Mouse (Mus musculus) lung, postnatal 0 days (tissue): ENCODE measurements around the gene Olfr323. TPM values are rescaled to one million over a fixed set of nuclear protein-coding genes. Genes with fewer than 3 reads are reported as not detected.

ENCODE experiments used
- ATAC-seq: fragments of 200-750 bp; cut with Nextera tagmentation; 2 replicates; pipeline ENCODE4 v1.8.0; 2017; ENCODE audit warnings: moderate library complexity
- DNase-seq: peaks from one replicate; pipeline ENCODE4 v3.0.0-alpha.2; 2016; ENCODE audit warnings: low spot score
- H3K27ac ChIP-seq: fragments of 300-500 bp; sonication (generic); 2 replicates; pipeline ENCODE4 v1.5.1; 2014; ENCODE audit warnings: antibody characterized with exemption, mild to moderate bottlenecking, low read length, mixed read lengths
- H3K27me3 ChIP-seq: fragments of 300-500 bp; sonication (generic); replicated peaks from 2 replicates; pipeline ENCODE4 v1.6.1; 2014; ENCODE audit warnings: low read length, mixed read lengths; ENCODE audit not compliant: insufficient read depth
- H3K36me3 ChIP-seq: fragments of 300-500 bp; sonication (generic); 2 replicates; pipeline ENCODE4 v1.6.1; 2014; ENCODE audit warnings: low read length, mixed read lengths; ENCODE audit not compliant: insufficient read depth
- H3K4me1 ChIP-seq: fragments of 300-500 bp; sonication (generic); 2 replicates; pipeline ENCODE4 v1.6.1; 2014; ENCODE audit warnings: antibody characterized with exemption, low read depth, low read length, mixed read lengths; ENCODE audit not compliant: insufficient read depth
- H3K4me2 ChIP-seq: fragments of 300-500 bp; sonication (generic); replicated peaks from 2 replicates; pipeline ENCODE4 v1.6.1; 2014; ENCODE audit warnings: low read depth, mild to moderate bottlenecking, low read length, moderate library complexity, mixed read lengths
- H3K4me3 ChIP-seq: fragments of 300-500 bp; sonication (generic); 2 replicates; pipeline ENCODE4 v1.5.1; 2014; ENCODE audit warnings: low read depth, low read length
- H3K9ac ChIP-seq: fragments of 300-500 bp; sonication (generic); replicated peaks from 2 replicates; pipeline ENCODE4 v1.6.1; 2014; ENCODE audit warnings: low read depth, mild to moderate bottlenecking
- H3K9me3 ChIP-seq: fragments of 300-500 bp; sonication (generic); 2 replicates; pipeline ENCODE4 v1.6.1; 2016; ENCODE audit warnings: low read length, mixed read lengths
- CTCF ChIP-seq: IDR thresholded peaks from 2 replicates; pipeline ENCODE4 v1.5.1; 2016; ENCODE audit warnings: antibody characterized with exemption, mild to moderate bottlenecking
- EP300 ChIP-seq: IDR thresholded peaks from 2 replicates; pipeline ENCODE4 v1.6.1; 2016; ENCODE audit warnings: antibody characterized with exemption, mild to moderate bottlenecking, control low read depth
- WGBS: fragments of 180-500 bp; shearing (Covaris S2); extraction: QIAGEN DNeasy Blood & Tissue Kit; methylation state at CpG from one replicate; pipeline ENCODE4 v1.1.7; 2014; 5-methylcytosine and 5-hydroxymethylcytosine counted together
- polyA plus RNA-seq: library from polyadenylated mRNA; unstranded; fragments of >200 nt; fragmentation: Nextera tagmentation; extraction: Ambion mirVana; gene quantifications from 2 replicates; pipeline ENCODE4 v1.2.1, GENCODE M21; 2015

The Olfr323 gene
- polyA plus RNA-seq, 1 experiment from 2014 or later = not detected

DNA sequence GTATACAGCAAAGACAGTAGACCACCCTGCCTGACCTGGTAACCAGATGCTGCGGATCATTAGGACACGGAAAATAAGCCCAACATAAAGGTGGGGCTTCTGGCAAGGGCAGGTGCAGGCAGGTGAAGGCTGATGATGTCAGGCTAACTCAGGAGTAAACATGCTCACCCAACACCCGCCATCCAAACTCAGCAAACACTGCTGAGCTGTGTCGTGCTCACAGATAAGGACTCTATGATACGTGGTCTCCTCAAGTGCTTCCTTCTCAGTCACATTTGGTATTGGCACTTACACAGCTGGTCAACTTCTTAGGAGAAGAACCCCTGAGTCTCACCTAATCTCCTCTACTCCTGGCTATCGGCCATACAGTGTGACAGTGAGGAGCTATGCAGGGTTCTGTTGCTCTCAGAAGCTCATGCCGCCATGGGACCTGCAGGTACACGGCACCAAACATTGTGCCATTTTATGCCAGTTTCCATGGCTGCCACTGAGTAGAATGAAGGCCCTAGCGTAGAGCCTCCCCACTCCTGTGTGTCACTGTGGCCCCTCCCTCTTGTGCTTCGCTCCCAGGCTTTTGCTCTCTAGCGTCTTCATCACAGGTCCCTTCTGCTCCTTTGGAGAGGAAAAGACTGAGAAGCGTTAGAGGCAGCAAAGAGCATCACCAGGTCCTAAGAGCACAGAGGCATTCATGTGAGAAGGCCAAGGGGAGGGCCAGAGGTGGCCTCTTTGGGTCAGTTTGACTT, 24.0 kb downstream of the Olfr323 start:
- 70% methylated on average over 12 of the region's 12 CpGs for WGBS
- Histone ChIP-seq H3K4me2 (no peak overlapping the region), H3K9ac (no peak overlapping the region), H3K36me3 (no peaks in the 10 kb centered on the region), H3K27me3 (no peaks in the 10 kb centered on the region), H3K9me3 (no peaks in the 10 kb centered on the region), H3K4me1 (no peaks in the 10 kb centered on the region), H3K27ac (no peak overlapping the region), H3K4me3 (no peak overlapping the region)
- TF ChIP-seq EP300 = no peak
- no peak for TF ChIP-seq CTCF
- ATAC-seq (no peak), DNase-seq (no peak)

- no peak for DNase-seq
- no peak for ATAC-seq
- TF ChIP-seq CTCF (no peak), EP300 (no peak)
- H3K27me3 ChIP-seq = no peaks in the 10 kb centered on the region
- no peak overlapping the region for H3K9ac ChIP-seq
- H3K4me3 ChIP-seq = no peak overlapping the region
- H3K4me1 ChIP-seq = no peaks in the 10 kb centered on the region
- H3K27ac ChIP-seq = no peak overlapping the region
- H3K9me3 ChIP-seq = no peaks in the 10 kb centered on the region
- H3K4me2 ChIP-seq = no peak overlapping the region
- WGBS = 43% methylated on average over 3 of the region's 3 CpGs
- H3K36me3 ChIP-seq = no peaks in the 10 kb centered on the region
These were observed 25.1 kb downstream of the Olfr323 start for GRCm38 (mm10) chr11:58605228-58605627.

GRCm38 (mm10) chr11:58604688-58605087, 25.6 kb downstream of the Olfr323 start:
- Histone ChIP-seq H3K4me1 (no peaks in the 10 kb centered on the region), H3K4me3 (no peak overlapping the region), H3K27ac (no peak overlapping the region), H3K4me2 (no peak overlapping the region), H3K9me3 (no peaks in the 10 kb centered on the region), H3K9ac (no peak overlapping the region), H3K27me3 (no peaks in the 10 kb centered on the region), H3K36me3 (no peaks in the 10 kb centered on the region)
- WGBS = 30% methylated on average over 2 of the region's 2 CpGs
- TF ChIP-seq EP300 (no peak), CTCF (no peak)
- DNase-seq (no peak), ATAC-seq (no peak)

DNA sequence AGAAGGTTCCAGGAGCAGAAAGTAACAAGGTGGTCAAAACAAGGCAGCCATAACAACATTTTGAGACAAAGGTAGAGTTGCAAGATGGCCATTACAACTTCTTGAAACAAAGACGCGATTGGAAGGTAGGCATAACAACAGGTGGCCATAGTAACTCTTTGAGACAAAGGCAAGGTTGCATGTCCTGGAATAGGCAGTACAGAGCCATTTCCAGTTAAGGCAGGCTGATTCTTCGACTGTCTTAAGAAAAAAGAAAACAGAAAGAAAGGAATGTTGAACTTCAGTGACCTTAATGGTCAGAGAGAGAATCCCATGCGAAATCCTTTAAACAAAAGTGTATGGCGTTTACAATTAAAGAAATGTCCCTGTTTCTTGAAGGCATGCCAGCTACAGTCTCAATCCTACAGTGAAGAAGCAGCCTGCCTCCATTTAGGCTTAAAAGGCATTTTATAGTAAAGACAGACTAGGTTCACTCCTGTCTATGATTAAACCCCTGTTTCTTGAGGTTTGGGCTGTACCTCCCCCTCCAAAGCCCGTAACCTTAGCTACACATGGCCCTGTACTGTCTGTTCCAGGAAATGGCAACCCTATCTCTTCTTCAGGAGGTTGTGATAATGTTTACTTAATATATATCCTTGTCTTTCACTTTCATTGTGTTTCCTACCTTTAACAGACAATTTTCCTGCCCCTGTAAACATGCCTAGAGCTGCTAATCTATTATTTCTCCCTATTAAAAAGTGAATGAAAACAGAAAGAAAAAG, 27.3 kb downstream of the Olfr323 start:
- TF ChIP-seq CTCF (no peak), EP300 (no peak)
- no peak overlapping the region for H3K4me3 ChIP-seq
- no peak overlapping the region for H3K4me2 ChIP-seq
- H3K36me3 ChIP-seq = no peaks in the 10 kb centered on the region
- DNase-seq (no peak), ATAC-seq (no peak)
- H3K9me3 ChIP-seq = no peaks in the 10 kb centered on the region
- no peak overlapping the region for H3K27ac ChIP-seq
- H3K27me3 ChIP-seq = no peaks in the 10 kb centered on the region
- H3K9ac ChIP-seq = no peak overlapping the region
- H3K4me1 ChIP-seq = no peaks in the 10 kb centered on the region
- 64% methylated on average over 6 of the region's 6 CpGs for WGBS

DNA sequence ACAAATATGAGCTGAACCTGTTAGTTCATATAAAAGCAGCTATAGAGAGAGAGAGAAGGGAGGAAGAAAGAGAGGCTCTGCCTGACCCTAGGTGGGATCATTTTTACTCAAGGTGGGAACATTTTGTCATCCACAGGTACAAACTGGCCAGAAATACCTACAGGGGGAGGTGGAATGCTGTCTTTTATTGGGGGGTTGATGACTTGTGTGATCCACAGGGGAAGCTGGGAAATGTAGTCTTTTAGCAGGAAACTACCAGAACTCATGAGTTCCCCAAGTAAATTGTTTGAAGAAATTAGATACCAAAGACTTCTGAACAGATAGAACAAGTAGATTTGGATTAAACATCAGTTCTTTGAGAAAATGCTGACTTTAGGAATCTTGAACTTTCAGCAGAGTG, 28.2 kb downstream of the Olfr323 start:
- TF ChIP-seq EP300 (no peak), CTCF (no peak)
- Histone ChIP-seq H3K4me3 (no peak overlapping the region), H3K4me2 (no peak overlapping the region), H3K27me3 (no peaks in the 10 kb centered on the region), H3K36me3 (no peaks in the 10 kb centered on the region), H3K4me1 (no peaks in the 10 kb centered on the region), H3K9me3 (no peaks in the 10 kb centered on the region), H3K27ac (no peak overlapping the region), H3K9ac (no peak overlapping the region)
- DNase-seq = no peak
- ATAC-seq = no peak

DNA sequence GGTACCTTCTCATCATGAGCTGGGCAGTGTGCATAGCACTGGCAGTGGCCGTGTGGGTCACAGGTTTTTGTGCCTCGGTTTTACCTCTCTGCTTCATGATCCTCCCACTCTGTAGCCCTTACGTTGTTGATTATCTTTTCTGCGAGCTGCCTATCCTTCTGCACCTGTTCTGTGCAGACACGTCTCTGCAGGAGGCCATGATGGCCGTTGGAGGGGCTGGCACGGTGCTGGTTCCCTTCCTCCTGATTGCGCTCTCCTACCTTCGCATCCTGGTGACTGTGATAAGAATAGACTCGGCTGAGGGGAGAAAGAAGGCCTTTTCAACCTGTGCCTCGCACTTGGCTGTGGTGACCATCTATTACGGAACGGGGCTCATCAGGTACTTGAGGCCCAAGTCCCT, 32.5 kb downstream of the Olfr323 start:
- no peaks in the 10 kb centered on the region for H3K9me3 ChIP-seq
- H3K36me3 ChIP-seq = no peaks in the 10 kb centered on the region
- no peak overlapping the region for H3K4me2 ChIP-seq
- H3K4me3 ChIP-seq = no peak overlapping the region
- no peaks in the 10 kb centered on the region for H3K4me1 ChIP-seq
- ATAC-seq (no peak), DNase-seq (no peak)
- 87% methylated on average over 13 of the region's 13 CpGs for WGBS
- no peak overlapping the region for H3K9ac ChIP-seq
- TF ChIP-seq EP300 (no peak), CTCF (no peak)
- H3K27ac ChIP-seq = no peak overlapping the region
- H3K27me3 ChIP-seq = no peaks in the 10 kb centered on the region
